Mouse (Mus musculus): Measurements from ENCODE around the gene Glyatl3.

GRCm38 (mm10) chr17:40934420-40935231 is 20.5 kb upstream of the Glyatl3 start, which contains the start of the genes Mut and Cenpq:
- TF ChIP-seq CTCF (IDR thresholded peaks at IDR 0.05; ENCODE audit: low read depth) (no peak), EP300 (optimal IDR thresholded peaks at IDR 0.05) (no peak)

All from stomach, postnatal 0 days (tissue).